Mouse (Mus musculus): ENCODE measurements around the gene Atxn1.

DNA sequence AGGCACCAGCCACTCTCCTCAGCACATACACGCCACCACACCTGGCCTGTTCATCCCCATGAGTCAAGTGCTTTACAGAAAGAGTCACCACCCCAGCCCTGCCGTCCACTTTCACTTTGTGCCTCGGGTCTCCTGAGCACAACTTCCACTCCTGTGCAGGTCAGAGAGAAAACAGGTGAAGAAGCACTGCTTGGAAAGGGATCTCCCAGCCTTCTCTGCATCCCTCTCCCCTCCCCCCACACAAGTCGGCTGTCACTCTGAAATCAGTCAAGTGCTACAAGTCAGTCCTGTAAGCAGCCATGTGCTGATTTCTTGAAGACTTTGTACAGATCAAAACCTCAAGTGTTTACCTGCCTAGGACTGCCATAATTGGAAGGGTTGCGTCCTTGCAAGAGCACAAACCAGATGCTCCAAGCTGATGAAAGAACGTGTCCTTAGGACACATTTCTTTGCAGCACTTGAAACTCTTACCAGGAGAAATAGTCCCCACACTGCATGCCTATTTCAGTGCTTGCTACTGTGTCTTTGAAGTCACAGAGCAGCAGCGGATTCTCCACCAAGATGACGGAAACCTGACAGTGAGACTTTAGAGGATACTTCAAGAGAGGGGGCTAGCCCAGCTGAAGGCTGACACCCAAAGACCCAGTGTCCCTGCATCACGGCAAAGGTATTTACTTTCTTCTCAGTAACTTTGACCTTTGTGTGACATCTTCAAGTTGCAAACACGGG lies 58.2 kb downstream of the Atxn1 start:
- TF ChIP-seq POLR2A (IDR thresholded peaks at IDR 0.05; ENCODE audit: low read depth, low read length) (no peak), CTCF (IDR thresholded peaks at IDR 0.05; ENCODE audit: extremely low read depth, insufficient read length, insufficient replicate concordance, low read depth, low read length) (no peak)
